Mouse (Mus musculus) embryonic stem cell, embryonic (primary cell): Measurements from ENCODE around the gene Hes5.

Source experiments
- CTCF ChIA-PET, 4 experiments: fragments of 300-600 bp in 2 of 4; fragments of 350-600 bp in 2 of 4; sonication (Branson Sonifier 250); formaldehyde crosslinking; loops; one replicate each; lab custom pipeline; 2022; ENCODE audit warnings: inconsistent platforms in 2 of 4; lab: Charles Lee
- POLR2A ChIA-PET, 4 experiments: fragments of 300-600 bp in 2 of 4; fragments of 350-600 bp in 2 of 4; sonication (Branson Sonifier 250); formaldehyde crosslinking; loops; one replicate each; lab custom pipeline; 2022; ENCODE audit warnings: antibody characterized with exemption in 4 of 4, inconsistent platforms in 1 of 4; lab: Charles Lee

Hes5 gene

DNA sequence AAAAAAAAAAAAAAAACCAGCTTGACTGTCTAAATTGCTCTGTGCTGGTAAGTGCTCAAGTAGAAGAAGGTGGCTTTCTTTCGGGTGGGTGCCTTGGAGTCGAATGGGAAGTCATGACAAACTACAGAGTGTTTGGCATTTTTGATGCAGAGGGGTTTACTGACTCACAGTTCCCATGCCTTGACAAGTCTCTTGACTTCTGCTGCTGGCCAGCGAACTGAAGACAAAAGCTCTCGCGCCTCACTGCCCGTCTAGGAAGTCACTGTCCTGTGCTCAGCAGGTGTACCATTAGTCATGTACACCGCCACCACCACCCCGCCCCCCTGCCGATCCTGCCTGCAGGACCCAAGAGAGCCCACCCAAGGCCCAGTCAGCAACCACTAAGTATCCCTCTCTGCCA is 4.1 kb upstream of the Hes5 start:
- CTCF ChIA-PET, result interaction anchor here in 1 of 4 experiments (0.7 to 0.9 kb wide), 2 partner anchors 170 to 1720 kb away, joined by 3 to 5 read pairs; no protein-coding TSS in a partner anchor
- POLR2A ChIA-PET, result interaction anchor here in 2 of 4 experiments (0.8 to 1.4 kb wide), 3 partner anchors 13 to 92 kb away, joined by 3 read pairs; no protein-coding TSS in a partner anchor

DNA sequence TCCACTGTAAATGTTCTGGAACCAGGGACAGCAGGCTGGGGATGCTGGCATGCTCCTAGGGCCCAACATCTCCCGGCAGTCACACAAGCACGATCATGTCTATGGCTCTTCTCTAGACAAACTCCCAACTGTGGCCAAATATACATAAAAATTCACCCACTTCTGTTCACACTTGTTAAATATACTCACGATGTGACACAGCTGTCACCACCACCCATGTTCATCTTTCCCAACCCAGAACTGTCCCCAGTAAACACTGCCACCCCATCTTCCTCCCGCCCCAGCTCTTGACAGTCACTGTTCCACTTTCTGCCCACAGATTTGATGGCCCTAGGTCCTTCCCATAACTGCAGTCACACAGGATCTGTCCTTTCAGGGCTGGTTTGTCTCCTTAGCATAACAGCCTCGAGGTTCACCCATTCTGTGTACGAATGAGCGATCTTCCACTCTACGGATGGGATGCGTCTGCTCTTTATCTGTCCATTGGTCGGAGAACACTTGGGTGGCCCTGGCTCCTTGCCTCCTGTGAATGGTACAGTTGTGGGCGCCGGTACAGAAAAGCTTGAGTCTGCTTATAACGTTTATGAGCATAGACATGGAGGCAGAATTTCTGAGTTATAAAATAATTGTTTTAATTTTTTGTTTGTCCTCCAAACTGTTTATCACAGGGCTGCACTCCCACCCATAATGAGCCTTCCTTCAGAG is 3.3 kb upstream of the Hes5 start:
- ChIA-PET CTCF (interaction anchor here in 2 of 4 experiments (0.9 to 1.7 kb wide), 4 partner anchors 11 to 1721 kb away, joined by 3 to 6 read pairs (median 5); no protein-coding TSS in a partner anchor), POLR2A (interaction anchor here in 3 of 4 experiments (0.7 to 1.4 kb wide), 4 partner anchors 13 to 100 kb away, joined by 3 to 4 read pairs (median 3); no protein-coding TSS in a partner anchor)

DNA sequence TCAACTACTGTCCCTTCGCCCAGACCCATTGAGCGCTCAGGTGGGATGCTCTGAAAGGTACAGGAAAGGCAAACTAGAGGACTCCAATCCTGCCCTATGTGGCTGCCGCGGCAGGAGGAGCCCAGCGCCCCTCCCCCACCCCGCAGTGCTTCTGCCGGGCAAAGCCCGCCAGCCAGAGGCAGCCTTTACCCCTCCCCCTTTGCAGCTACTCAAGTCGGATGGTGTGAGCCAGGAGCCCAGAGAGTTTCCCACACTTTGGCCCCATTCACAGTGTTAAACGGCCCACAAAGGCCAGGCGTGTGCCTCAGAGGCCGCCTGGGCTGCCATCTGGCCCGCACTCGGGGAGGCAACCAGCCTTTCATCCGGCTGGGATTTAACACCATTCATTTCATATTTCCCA is 2.6 kb upstream of the Hes5 start:
- ChIA-PET POLR2A (interaction anchor here (0.6 to 6.8 kb wide), 9 partner anchors 13 to 533 kb away, joined by 3 to 56 read pairs (median 3); no protein-coding TSS in a partner anchor), CTCF (interaction anchor here in 3 of 4 experiments (0.5 to 1.7 kb wide), 8 partner anchors 12 to 1395 kb away, joined by 3 to 6 read pairs (median 3); no protein-coding TSS in a partner anchor)

DNA sequence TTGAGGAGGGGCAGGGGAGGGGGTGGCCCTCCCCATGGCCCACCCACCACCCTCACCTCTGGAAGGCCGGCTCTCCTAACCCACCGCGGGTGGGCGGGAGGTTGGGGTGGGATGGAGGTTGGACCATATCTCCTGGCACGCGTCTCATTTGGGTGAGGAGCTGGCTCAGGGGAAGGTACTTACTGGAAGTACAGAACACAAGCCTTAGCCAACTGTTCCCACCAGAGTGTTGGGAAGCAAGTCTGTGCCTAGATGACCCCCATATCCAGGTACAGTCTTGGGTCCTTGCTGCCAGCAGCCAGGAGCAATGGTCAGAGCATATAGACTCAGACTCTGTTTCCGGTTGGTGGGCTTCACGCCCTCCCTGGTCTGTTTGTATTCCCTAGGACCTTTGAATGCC is 2.1 kb upstream of the Hes5 start:
- POLR2A ChIA-PET, result interaction anchor here in 3 of 4 experiments (0.6 to 6.8 kb wide), 8 partner anchors 13 to 533 kb away, joined by 3 to 56 read pairs (median 3); no protein-coding TSS in a partner anchor

DNA sequence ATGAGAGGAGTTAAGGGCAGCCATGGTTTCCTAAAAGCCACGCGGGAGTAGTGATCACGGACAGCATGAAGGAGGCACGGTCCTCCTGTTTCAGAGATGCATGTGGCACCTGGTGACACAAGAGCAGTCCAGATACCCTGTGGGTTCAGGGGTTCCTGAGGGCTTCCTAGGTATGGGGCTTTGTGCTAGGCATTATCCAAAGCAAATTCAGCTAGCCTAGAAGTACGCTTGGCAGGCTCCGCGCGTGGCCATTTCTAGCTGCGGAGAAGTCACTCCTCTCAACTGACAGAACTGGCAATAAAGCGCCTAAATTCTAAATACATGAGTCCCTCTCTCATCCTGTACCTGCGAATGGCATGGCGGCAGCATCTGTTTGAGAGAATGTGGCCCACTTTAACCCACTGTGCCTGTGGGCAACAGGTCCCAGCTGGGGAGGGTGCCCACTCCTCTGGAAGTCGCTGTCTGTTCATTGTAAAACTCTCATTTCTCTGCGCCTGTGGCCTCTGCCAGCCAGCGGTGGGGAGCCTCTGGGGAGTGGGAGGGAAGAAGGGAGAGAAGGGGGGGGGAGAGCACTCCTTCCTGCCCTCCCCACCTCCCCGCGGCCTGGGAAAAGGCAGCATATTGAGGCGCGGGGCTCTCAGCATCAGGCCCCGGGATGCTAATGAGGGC is 568 bp upstream of the Hes5 start:
- ChIA-PET CTCF (interaction anchor here in 2 of 4 experiments (0.8 to 1.8 kb wide), 3 partner anchors 19 to 106 kb away, joined by 3 to 7 read pairs (median 6); partner anchors contain the start of gene Pex10 (in 1 of the 2)), POLR2A (interaction anchor here in 3 of 4 experiments (0.7 to 6.8 kb wide), 5 partner anchors 11 to 789 kb away, joined by 3 to 56 read pairs (median 5); no protein-coding TSS in a partner anchor)

More for the DNA sequence above, 2.1 kb upstream of the Hes5 start:
- CTCF ChIA-PET, result interaction anchor here in 3 of 4 experiments (0.5 to 1.7 kb wide), 8 partner anchors 12 to 1396 kb away, joined by 3 to 6 read pairs (median 3); no protein-coding TSS in a partner anchor

GRCm38 (mm10) chr4:154961226-154961738 is 559 bp downstream of the Hes5 start:
- ChIA-PET CTCF (interaction anchor here in 3 of 4 experiments (0.5 to 2.0 kb wide), 19 partner anchors 8 to 1478 kb away, joined by 3 to 11 read pairs (median 3); partner anchors contain the start of gene Pex10 (in 1 of the 3)), POLR2A (interaction anchor here (0.6 to 6.8 kb wide), 22 partner anchors 8 to 800 kb away, joined by 3 to 56 read pairs (median 4); partner anchors contain the start of genes Atad3a (in 1 of the 4) and Pex10 (in 1 of the 4))

DNA sequence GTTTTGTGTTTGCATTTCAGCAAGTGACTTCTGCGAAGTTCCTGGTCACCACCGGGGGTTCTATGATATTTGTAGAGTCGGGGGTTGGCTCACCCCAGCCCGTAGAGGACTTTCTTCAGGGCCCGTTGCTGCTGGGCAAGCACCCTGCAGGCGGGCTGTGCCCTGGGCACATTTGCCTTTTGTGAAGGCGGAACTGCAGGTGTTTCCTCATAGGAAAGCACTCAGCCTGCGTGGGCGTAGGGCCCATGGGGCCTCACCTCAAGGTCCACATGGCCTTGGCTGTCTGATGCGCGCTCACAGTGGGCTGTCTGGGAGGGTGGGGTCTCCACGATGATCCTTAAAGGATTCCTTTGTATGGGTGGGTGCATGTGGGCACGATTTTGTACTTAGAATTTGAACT is 1.2 kb downstream of the Hes5 start:
- POLR2A ChIA-PET, result interaction anchor here (0.6 to 6.8 kb wide), 18 partner anchors 9 to 799 kb away, joined by 3 to 56 read pairs (median 4); partner anchors contain the start of genes Atad3a (in 1 of the 4) and Pex10 (in 1 of the 4)

DNA sequence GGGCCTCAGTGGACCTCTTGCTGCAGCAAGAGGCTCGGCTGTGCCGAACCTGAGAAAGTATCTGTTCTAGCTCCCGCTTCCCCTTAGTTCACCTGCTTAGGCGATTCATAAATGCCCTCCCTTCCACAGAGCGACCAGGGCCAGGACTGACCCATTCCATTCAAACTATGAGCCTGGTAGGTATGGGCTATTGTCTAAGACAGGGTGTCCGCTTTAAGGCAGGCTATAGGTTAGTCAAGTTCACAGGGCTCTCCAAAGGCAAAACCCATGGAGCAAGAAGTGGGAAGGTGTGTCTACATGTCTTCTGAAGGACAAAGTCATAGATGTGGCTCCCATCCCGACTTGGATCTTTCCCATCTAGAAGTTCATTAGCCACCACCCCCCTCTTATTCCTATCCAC is 2.0 kb downstream of the Hes5 start:
- POLR2A ChIA-PET, result interaction anchor here in 3 of 4 experiments (0.6 to 6.8 kb wide), 5 partner anchors 10 to 294 kb away, joined by 3 to 56 read pairs (median 6); no protein-coding TSS in a partner anchor
- CTCF ChIA-PET, result interaction anchor here in 1 of 4 experiments (0.6 to 2.0 kb wide), 3 partner anchors 18 to 133 kb away, joined by 3 to 11 read pairs (median 3); no protein-coding TSS in a partner anchor

More for the DNA sequence above, 1.2 kb downstream of the Hes5 start:
- CTCF ChIA-PET, result interaction anchor here in 3 of 4 experiments (0.6 to 2.0 kb wide), 16 partner anchors 9 to 1478 kb away, joined by 3 to 11 read pairs (median 3); partner anchors contain the start of gene Pex10 (in 1 of the 3)

GRCm38 (mm10) chr4:154963190-154963836 is 2.6 kb downstream of the Hes5 start:
- ChIA-PET CTCF (interaction anchor here in 2 of 4 experiments (0.5 to 1.8 kb wide), 2 partner anchors 103 to 717 kb away, joined by 3 to 5 read pairs; no protein-coding TSS in a partner anchor), POLR2A (interaction anchor here in 2 of 4 experiments (0.6 to 6.8 kb wide), 11 partner anchors 9 to 798 kb away, joined by 3 to 56 read pairs (median 5); partner anchors contain the start of genes Atad3a (in 1 of the 2), Fam213b (in 1 of the 2) and Pex10 (in 1 of the 2))

DNA sequence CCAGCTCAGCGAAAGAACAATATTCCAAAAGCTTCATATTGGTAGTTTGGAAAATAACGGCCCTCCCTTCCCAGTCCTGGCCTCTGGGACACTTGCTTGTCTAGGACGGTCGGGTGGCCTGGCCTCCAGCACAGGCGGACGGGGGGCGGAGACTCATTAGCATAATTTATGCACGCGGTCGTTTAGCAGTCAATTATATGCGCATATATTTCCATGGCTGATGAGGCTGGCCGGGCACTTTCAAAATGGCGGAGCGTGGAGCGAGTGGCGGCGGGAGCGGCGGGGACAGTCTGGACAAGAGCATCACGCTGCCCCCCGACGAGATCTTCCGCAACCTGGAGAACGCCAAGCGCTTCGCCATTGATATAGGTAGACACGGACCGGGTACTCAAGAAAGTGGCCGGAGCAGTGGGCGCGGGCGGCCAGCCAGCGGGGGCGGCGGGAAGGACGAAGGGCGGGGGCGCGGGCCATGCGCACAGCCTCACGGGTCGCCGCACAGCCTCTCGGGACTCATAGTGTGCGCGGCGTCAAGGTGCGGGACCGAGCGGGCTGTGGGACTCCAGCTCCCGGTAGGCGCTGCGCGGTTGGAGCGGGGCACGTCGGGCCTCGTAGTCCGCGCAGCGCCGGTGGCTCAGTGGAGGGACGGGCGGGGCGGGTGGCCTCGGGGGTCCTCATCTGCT is 3.3 kb downstream of the Hes5 start, which contains the start of gene Pank4:
Gene Pank4 (plus strand): TSS at position 223 of the 680 bp plus-strand sequence.
- POLR2A ChIA-PET, result interaction anchor here in 3 of 4 experiments (0.6 to 6.8 kb wide), 26 partner anchors 9 to 797 kb away, joined by 3 to 56 read pairs (median 4); partner anchors contain the start of genes Fam213b (in 2 of the 3), Atad3a (in 1 of the 3) and Pex10 (in 1 of the 3)

DNA sequence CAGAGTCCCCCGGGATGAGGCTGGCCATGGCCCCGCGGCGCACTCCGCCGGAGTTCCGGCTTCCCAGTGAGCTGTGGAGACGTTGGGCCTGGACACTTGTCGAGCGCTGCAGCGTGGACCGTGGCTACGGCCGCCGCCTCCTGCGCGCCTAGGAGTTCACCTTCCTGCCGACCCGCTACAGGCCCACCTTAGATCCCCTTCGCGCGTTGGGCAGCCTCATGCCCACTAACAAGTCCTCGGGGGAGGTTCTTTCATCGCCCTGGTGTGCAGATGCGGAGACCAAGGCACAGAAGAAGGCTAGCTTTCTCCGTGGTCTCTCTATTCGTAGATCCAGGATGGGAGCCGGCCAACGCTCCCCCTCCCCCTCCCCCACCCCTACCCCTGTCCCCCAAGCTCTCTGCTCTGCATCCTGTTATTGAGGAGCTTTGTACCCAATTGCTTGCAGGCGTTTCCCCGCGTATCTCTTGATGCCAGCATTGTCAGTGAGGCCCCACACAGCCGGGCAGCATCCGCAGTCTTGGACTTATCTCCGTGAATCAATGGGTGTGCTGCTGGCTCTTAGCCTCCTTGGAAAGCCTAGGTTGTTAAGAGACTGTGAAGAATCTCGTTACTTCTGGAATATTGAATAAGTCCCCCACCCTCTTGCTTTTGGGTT is 4.0 kb downstream of the Hes5 start:
- POLR2A ChIA-PET, result interaction anchor here in 3 of 4 experiments (0.6 to 6.8 kb wide), 27 partner anchors 8 to 1026 kb away, joined by 3 to 56 read pairs (median 4); partner anchors contain the start of genes Atad3a (in 1 of the 3), Fam213b (in 1 of the 3) and Pex10 (in 1 of the 3)

More for the DNA sequence above, 3.3 kb downstream of the Hes5 start, which contains the start of gene Pank4:
- CTCF ChIA-PET, result interaction anchor here in 3 of 4 experiments (0.5 to 2.2 kb wide), 13 partner anchors 9 to 897 kb away, joined by 3 to 10 read pairs (median 4); partner anchors contain the start of gene Ttc34 (in 1 of the 3)

DNA sequence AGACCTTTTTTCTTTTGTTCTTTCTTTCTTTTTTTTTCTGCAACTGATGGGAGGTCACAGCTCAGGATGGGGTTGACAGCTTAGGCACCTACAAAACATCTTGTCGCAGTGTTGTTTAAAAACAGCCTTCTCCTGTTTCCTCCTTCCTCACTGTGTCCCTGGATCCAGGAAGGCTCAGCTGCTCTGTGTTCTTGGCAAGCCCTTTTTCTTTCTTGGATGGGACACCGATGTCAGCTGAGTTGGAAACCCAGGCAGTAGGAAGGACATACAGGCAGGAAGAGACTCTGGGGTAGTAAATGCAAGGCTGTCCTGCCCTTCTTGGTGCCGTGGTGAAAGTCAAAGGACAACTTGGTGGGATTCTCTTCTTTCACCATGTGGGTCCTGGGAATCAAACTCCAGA is 5.1 kb downstream of the Hes5 start:
- ChIA-PET POLR2A (interaction anchor here in 2 of 4 experiments (0.8 to 3.3 kb wide), 9 partner anchors 9 to 88 kb away, joined by 3 to 23 read pairs (median 6); no protein-coding TSS in a partner anchor), CTCF (interaction anchor here in 2 of 4 experiments (0.6 to 2.2 kb wide), 6 partner anchors 9 to 89 kb away, joined by 3 to 10 read pairs (median 4); partner anchors contain the start of gene Fam213b (in 1 of the 2))

More for the DNA sequence above, 4.0 kb downstream of the Hes5 start:
- CTCF ChIA-PET, result interaction anchor here (0.5 to 2.2 kb wide), 14 partner anchors 8 to 898 kb away, joined by 3 to 10 read pairs (median 4); partner anchors contain the start of gene Ttc34 (in 1 of the 4)

DNA sequence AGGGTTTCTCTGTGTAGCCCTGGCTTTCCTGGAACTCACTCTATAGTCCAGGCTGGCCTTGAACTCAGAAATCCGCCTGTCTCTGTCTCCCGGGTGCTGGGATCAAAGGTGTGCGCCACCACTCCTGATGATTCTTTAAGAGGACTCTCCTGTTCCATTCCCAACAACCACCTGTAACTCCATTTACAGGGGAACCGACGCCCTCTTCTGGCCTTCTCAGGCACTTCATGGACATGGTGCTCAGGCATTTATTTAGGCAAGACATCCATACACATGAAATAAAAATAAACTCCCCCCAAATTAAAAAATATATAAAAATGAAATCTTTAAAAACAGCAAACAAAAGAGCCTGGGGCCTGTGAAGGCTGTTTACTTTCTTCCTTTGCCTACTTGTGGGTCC is 6.5 kb downstream of the Hes5 start:
- ChIA-PET CTCF (interaction anchor here in 2 of 4 experiments (0.6 to 1.6 kb wide), 3 partner anchors 69 to 282 kb away, joined by 3 to 5 read pairs (median 4); partner anchors contain the start of gene Faap20 (in 1 of the 2)), POLR2A (interaction anchor here in 1 of 4 experiments (0.6 kb wide), 1 partner anchor 501 kb away, joined by 3 read pairs; no protein-coding TSS in a partner anchor)

GRCm38 (mm10) chr4:154972546-154972945 is 11.8 kb downstream of the Hes5 start:
- ChIA-PET CTCF (interaction anchor here in 2 of 4 experiments (0.7 to 3.4 kb wide), 9 partner anchors 8 to 94 kb away, joined by 3 to 13 read pairs (median 3); partner anchors contain the start of genes Pank4 (in 1 of the 2) and Pex10 (in 1 of the 2)), POLR2A (interaction anchor here in 2 of 4 experiments (1.0 to 7.7 kb wide), 9 partner anchors 8 to 114 kb away, joined by 3 to 56 read pairs (median 6); partner anchors contain the start of genes Pank4 (in 2 of the 2), Hes5 (in 1 of the 2), Morn1 (in 1 of the 2) and Pex10 (in 1 of the 2))
